Comparison of ENCODE assay signal across 14 mouse cellular contexts in genomic region chr4:63079159-63079558, GRCm38 (mm10).
DNase-seq lines count a peak whose midpoint lies in the region; ATAC-seq and TF ChIP-seq lines count a peak whose summit lies in the region.
"Had no signal": no experiment of that assay in that cellular context is flagged by ENCODE, and none has a peak within 500 bp of the region (broad histone marks: within the 10 kb centered on the region; RNA-seq: fewer than 3 reads in every experiment).

No protein-coding gene starts in this region.

- H3K4me1 ChIP-seq in forebrain, embryonic 16.5 days (replicated peaks; ENCODE audit: control insufficient read depth, insufficient read depth, low read length): peaks cover 8% of the 10 kb centered on the region
- no peaks in the 10 kb centered on the region for H3K4me1 ChIP-seq in forebrain, embryonic 10.5 days
- H3K4me1 ChIP-seq in limb, embryonic 15.5 days: peaks cover 19% of the 10 kb centered on the region
- H3K4me1 ChIP-seq in lung, postnatal 0 days (ENCODE audit: insufficient read depth, low read depth, low read length): no peaks in the 10 kb centered on the region
- H3K4me1 ChIP-seq: embryonic facial prominence, embryonic 12.5 days; heart, embryonic 10.5 days had no signal

- H3K36me3 ChIP-seq in forebrain, embryonic 16.5 days (ENCODE audit: control insufficient read depth, insufficient read depth): peaks cover 3% of the 10 kb centered on the region; the same call in 1 of the 2 replicates
- peaks cover 68% of the 10 kb centered on the region for H3K36me3 ChIP-seq in forebrain, embryonic 10.5 days (replicated peaks)
- peaks cover 54% of the 10 kb centered on the region for H3K36me3 ChIP-seq in limb, embryonic 15.5 days
- H3K36me3 ChIP-seq in lung, postnatal 0 days (ENCODE audit: insufficient read depth, low read length): no peaks in the 10 kb centered on the region

- H3K9me3 ChIP-seq in forebrain, embryonic 16.5 days (ENCODE audit: control insufficient read depth, low read length): 0 out of 2 replicates have a peak, but pooled peaks cover 2% of the 10 kb centered on the region
- H3K9me3 ChIP-seq in forebrain, embryonic 10.5 days: no peaks in the 10 kb centered on the region
- no peaks in the 10 kb centered on the region for H3K9me3 ChIP-seq in limb, embryonic 15.5 days
- H3K9me3 ChIP-seq in lung, postnatal 0 days (ENCODE audit: low read length): no peaks in the 10 kb centered on the region
- H3K9me3 ChIP-seq: embryonic facial prominence, embryonic 12.5 days; heart, embryonic 10.5 days had no signal

- H3K9ac ChIP-seq in forebrain, embryonic 16.5 days (replicated peaks; ENCODE audit: low read depth, low read length): no peak overlapping the region
- H3K9ac ChIP-seq in limb, embryonic 15.5 days: no peak overlapping the region
- H3K9ac ChIP-seq in lung, postnatal 0 days (replicated peaks; ENCODE audit: low read depth): no peak overlapping the region
- H3K9ac ChIP-seq: embryonic facial prominence, embryonic 12.5 days; liver, embryonic 14.5 days had no signal

- no peak overlapping the region for H3K4me2 ChIP-seq in forebrain, embryonic 16.5 days (ENCODE audit: low read length)
- no peak overlapping the region for H3K4me2 ChIP-seq in limb, embryonic 15.5 days
- H3K4me2 ChIP-seq in lung, postnatal 0 days (replicated peaks; ENCODE audit: low read depth, low read length): no peak overlapping the region
- H3K4me2 ChIP-seq: embryonic facial prominence, embryonic 12.5 days had no signal

- TF ChIP-seq CTCF in lung, postnatal 0 days (IDR thresholded peaks at IDR 0.05): no peak

- peak; percentile 55; the same call in 1 of the 2 replicates for ATAC-seq in forebrain, embryonic 16.5 days
- ATAC-seq in limb, embryonic 15.5 days (ENCODE audit: insufficient number of reproducible peaks, low FRiP score, low TSS enrichment, low read depth): no peak
- ATAC-seq in lung, postnatal 0 days: peak; percentile 94
- ATAC-seq: activated CD4-positive, CD25-positive, alpha-beta regulatory T cell, adult 4 months; intestine, embryonic 16.5 days had no signal

- H3K27ac ChIP-seq in forebrain, embryonic 16.5 days (ENCODE audit: low read length): no peak overlapping the region
- H3K27ac ChIP-seq in forebrain, embryonic 10.5 days: no peak overlapping the region
- peak overlapping the region; percentile 22; the same call in 1 of the 2 replicates for H3K27ac ChIP-seq in limb, embryonic 15.5 days
- H3K27ac ChIP-seq in lung, postnatal 0 days (ENCODE audit: low read length): no peak overlapping the region
- H3K27ac ChIP-seq: embryonic facial prominence, embryonic 12.5 days; heart, embryonic 10.5 days; liver, embryonic 14.5 days had no signal

- peak; percentile 84 for TF ChIP-seq EP300 in lung, postnatal 0 days (IDR thresholded peaks at IDR 0.05)

- 64% methylated on average over 7 of the region's 7 CpGs for WGBS in forebrain, embryonic 16.5 days
- WGBS in forebrain, embryonic 10.5 days: 95% methylated on average over 7 of the region's 7 CpGs
- 58% methylated on average over 7 of the region's 7 CpGs for WGBS in limb, embryonic 15.5 days
- 46% methylated on average over 7 of the region's 7 CpGs for WGBS in lung, postnatal 0 days

- no peak for DNase-seq in forebrain, embryonic 10.5 days (ENCODE audit: extremely low spot score, low spot score)
- peak; percentile 62 for DNase-seq in left cerebral cortex, postnatal 4 days
- no peak for DNase-seq in left cerebral cortex, postnatal 36 days (ENCODE audit: low spot score in 2 of 2)
- DNase-seq in lung, postnatal 0 days (ENCODE audit: low spot score): peak; percentile 87
- no peak for DNase-seq in left cerebral cortex, adult 8-10 months (ENCODE audit: low spot score in 2 of 2)
- DNase-seq in spleen, postnatal 10 days (ENCODE audit: low spot score in 2 of 2): no peak
- DNase-seq: thymus, postnatal 36 days had no signal

- no peak overlapping the region for H3K4me3 ChIP-seq in forebrain, embryonic 16.5 days (replicated peaks; ENCODE audit: low read length)
- H3K4me3 ChIP-seq in forebrain, embryonic 10.5 days: no peak overlapping the region
- no peak overlapping the region for H3K4me3 ChIP-seq in limb, embryonic 15.5 days
- no peak overlapping the region for H3K4me3 ChIP-seq in lung, postnatal 0 days (ENCODE audit: low read depth, low read length)
- H3K4me3 ChIP-seq: embryonic facial prominence, embryonic 12.5 days; heart, embryonic 10.5 days had no signal

- intact Hi-C loops in left cerebral cortex, postnatal 4 days (cut with DNase I): no loop called here
- intact Hi-C loops in left cerebral cortex, postnatal 36 days (cut with DNase I): no loop called here

- H3K27me3 ChIP-seq in forebrain, embryonic 16.5 days (replicated peaks; ENCODE audit: control insufficient read depth, insufficient read depth, low read length): no peaks in the 10 kb centered on the region
- H3K27me3 ChIP-seq in forebrain, embryonic 10.5 days (ENCODE audit: poor library complexity, severe bottlenecking): no peaks in the 10 kb centered on the region
- H3K27me3 ChIP-seq in limb, embryonic 15.5 days: no peaks in the 10 kb centered on the region
- H3K27me3 ChIP-seq in lung, postnatal 0 days (replicated peaks; ENCODE audit: insufficient read depth, low read length): no peaks in the 10 kb centered on the region
- H3K27me3 ChIP-seq: embryonic facial prominence, embryonic 12.5 days had no signal

Comparison
In these comparisons a context has a peak if more than half of its experiments do, and no peak if none do; other contexts are left out.
1. DNase-seq: peak in left cerebral cortex, postnatal 4 days (single experiment) and lung, postnatal 0 days (single experiment); none in forebrain, embryonic 10.5 days (single experiment), left cerebral cortex, postnatal 36 days (0 of 2), left cerebral cortex, adult 8-10 months (0 of 2) and spleen, postnatal 10 days (0 of 2).